Mouse (Mus musculus): ENCODE measurements around the gene Dhrs4. TPM values are rescaled to one million over a fixed set of nuclear protein-coding genes. Genes with fewer than 3 reads are reported as not detected.

Gene Dhrs4
- polyA plus RNA-seq, 1 experiment: 62.5 TPM

GRCm38 (mm10) chr14:55495509-55496240 is 17.1 kb downstream of the Dhrs4 start:
- TF ChIP-seq POLR2A (IDR thresholded peaks at IDR 0.05; ENCODE audit: low read depth, low read length): no peak
- TF ChIP-seq CTCF (IDR thresholded peaks at IDR 0.05; ENCODE audit: extremely low read depth, insufficient read length, insufficient replicate concordance, low read depth, low read length): no peak
- peaks cover 4% of the 10 kb centered on the region; the same call in 1 of the 2 replicates for H3K4me1 ChIP-seq (ENCODE audit: control insufficient read depth, insufficient read depth, insufficient read length, low read length)
- H3K36me3 ChIP-seq (ENCODE audit: control insufficient read depth, insufficient read depth, low read length): no peaks in the 10 kb centered on the region
- peaks cover 9% of the 10 kb centered on the region; the same call in 1 of the 2 replicates for H3K27me3 ChIP-seq (ENCODE audit: control insufficient read depth, insufficient read depth, low read length)
- no peak overlapping the region for H3K27ac ChIP-seq (ENCODE audit: insufficient read depth, low read depth, low read length)
- 73% methylated on average over 20 of the region's 20 CpGs for WGBS
- no peak overlapping the region for H3K4me3 ChIP-seq (ENCODE audit: low read depth, low read length)

GRCm38 (mm10) chr14:55496761-55497448 is 18.3 kb downstream of the Dhrs4 start:
- no peaks in the 10 kb centered on the region; the same call in 1 of the 2 replicates for H3K27me3 ChIP-seq (ENCODE audit: control insufficient read depth, insufficient read depth, low read length)
- TF ChIP-seq CTCF (IDR thresholded peaks at IDR 0.05; ENCODE audit: extremely low read depth, insufficient read length, insufficient replicate concordance, low read depth, low read length) (no peak), POLR2A (IDR thresholded peaks at IDR 0.05; ENCODE audit: low read depth, low read length) (no peak)
- H3K36me3 ChIP-seq (ENCODE audit: control insufficient read depth, insufficient read depth, low read length): no peaks in the 10 kb centered on the region
- no peaks in the 10 kb centered on the region for H3K4me1 ChIP-seq (ENCODE audit: control insufficient read depth, insufficient read depth, insufficient read length, low read length)
- H3K27ac ChIP-seq (ENCODE audit: insufficient read depth, low read depth, low read length): no peak overlapping the region
- H3K4me3 ChIP-seq (ENCODE audit: low read depth, low read length): no peak overlapping the region
- WGBS: 79% methylated on average over 16 of the region's 16 CpGs

- Histone ChIP-seq H3K27ac (ENCODE audit: insufficient read depth, low read depth, low read length) (no peak overlapping the region), H3K27me3 (ENCODE audit: control insufficient read depth, insufficient read depth, low read length) (no peaks in the 10 kb centered on the region; the same call in 1 of the 2 replicates), H3K36me3 (ENCODE audit: control insufficient read depth, insufficient read depth, low read length) (no peaks in the 10 kb centered on the region), H3K4me1 (ENCODE audit: control insufficient read depth, insufficient read depth, insufficient read length, low read length) (no peaks in the 10 kb centered on the region), H3K4me3 (ENCODE audit: low read depth, low read length) (no peak overlapping the region)
- WGBS: 32% methylated on average over 6 of the region's 6 CpGs
- TF ChIP-seq CTCF (IDR thresholded peaks at IDR 0.05; ENCODE audit: extremely low read depth, insufficient read length, insufficient replicate concordance, low read depth, low read length) (peak; percentile 99), POLR2A (IDR thresholded peaks at IDR 0.05; ENCODE audit: low read depth, low read length) (no peak)
Measured at GRCm38 (mm10) chr14:55497449-55497821, 18.9 kb downstream of the Dhrs4 start.

- H3K27me3 ChIP-seq (ENCODE audit: control insufficient read depth, insufficient read depth, low read length): no peaks in the 10 kb centered on the region; the same call in 1 of the 2 replicates
- H3K27ac ChIP-seq (ENCODE audit: insufficient read depth, low read depth, low read length): no peak overlapping the region
- WGBS: 80% methylated on average over 9 of the region's 9 CpGs
- TF ChIP-seq CTCF (IDR thresholded peaks at IDR 0.05; ENCODE audit: extremely low read depth, insufficient read length, insufficient replicate concordance, low read depth, low read length) (no peak), POLR2A (IDR thresholded peaks at IDR 0.05; ENCODE audit: low read depth, low read length) (no peak)
- H3K4me3 ChIP-seq (ENCODE audit: low read depth, low read length): no peak overlapping the region
- no peaks in the 10 kb centered on the region for H3K4me1 ChIP-seq (ENCODE audit: control insufficient read depth, insufficient read depth, insufficient read length, low read length)
- no peaks in the 10 kb centered on the region for H3K36me3 ChIP-seq (ENCODE audit: control insufficient read depth, insufficient read depth, low read length)
Measured at GRCm38 (mm10) chr14:55505612-55506011, 27.1 kb downstream of the Dhrs4 start.

GRCm38 (mm10) chr14:55507801-55508200 is 29.2 kb downstream of the Dhrs4 start:
- H3K27ac ChIP-seq (ENCODE audit: insufficient read depth, low read depth, low read length): no peak overlapping the region
- 52% methylated on average over 7 of the region's 7 CpGs for WGBS
- H3K27me3 ChIP-seq (ENCODE audit: control insufficient read depth, insufficient read depth, low read length): 0 out of 2 replicates have a peak, but pooled peaks cover 3% of the 10 kb centered on the region
- H3K36me3 ChIP-seq (ENCODE audit: control insufficient read depth, insufficient read depth, low read length): no peaks in the 10 kb centered on the region
- H3K4me3 ChIP-seq (ENCODE audit: low read depth, low read length): no peak overlapping the region
- TF ChIP-seq CTCF (IDR thresholded peaks at IDR 0.05; ENCODE audit: extremely low read depth, insufficient read length, insufficient replicate concordance, low read depth, low read length) (no peak), POLR2A (IDR thresholded peaks at IDR 0.05; ENCODE audit: low read depth, low read length) (no peak)
- H3K4me1 ChIP-seq (ENCODE audit: control insufficient read depth, insufficient read depth, insufficient read length, low read length): no peaks in the 10 kb centered on the region

- Histone ChIP-seq H3K4me1 (ENCODE audit: control insufficient read depth, insufficient read depth, insufficient read length, low read length) (no peaks in the 10 kb centered on the region), H3K27ac (ENCODE audit: insufficient read depth, low read depth, low read length) (no peak overlapping the region), H3K27me3 (ENCODE audit: control insufficient read depth, insufficient read depth, low read length) (0 out of 2 replicates have a peak, but pooled peaks cover 3% of the 10 kb centered on the region), H3K36me3 (ENCODE audit: control insufficient read depth, insufficient read depth, low read length) (no peaks in the 10 kb centered on the region), H3K4me3 (ENCODE audit: low read depth, low read length) (no peak overlapping the region)
- no peak for TF ChIP-seq CTCF (IDR thresholded peaks at IDR 0.05; ENCODE audit: extremely low read depth, insufficient read length, insufficient replicate concordance, low read depth, low read length)
- TF ChIP-seq POLR2A (IDR thresholded peaks at IDR 0.05; ENCODE audit: low read depth, low read length): no peak
- 62% methylated on average over 10 of the region's 10 CpGs for WGBS
Measured at GRCm38 (mm10) chr14:55509540-55509939, 31.0 kb downstream of the Dhrs4 start.

- Histone ChIP-seq H3K27me3 (ENCODE audit: control insufficient read depth, insufficient read depth, low read length) (0 out of 2 replicates have a peak, but pooled peaks cover 3% of the 10 kb centered on the region), H3K4me3 (ENCODE audit: low read depth, low read length) (no peak within 1 kb of the TSS), H3K4me1 (ENCODE audit: control insufficient read depth, insufficient read depth, insufficient read length, low read length) (no peaks in the 10 kb centered on the region), H3K27ac (ENCODE audit: insufficient read depth, low read depth, low read length) (no peak within 1 kb of the TSS), H3K36me3 (ENCODE audit: control insufficient read depth, insufficient read depth, low read length) (no peaks in the 10 kb centered on the region)
- TF ChIP-seq POLR2A (IDR thresholded peaks at IDR 0.05; ENCODE audit: low read depth, low read length) (no peak), CTCF (IDR thresholded peaks at IDR 0.05; ENCODE audit: extremely low read depth, insufficient read length, insufficient replicate concordance, low read depth, low read length) (no peak)
- WGBS: 63% methylated on average over 22 of the region's 22 CpGs
Measured at GRCm38 (mm10) chr14:55510125-55510731, 31.7 kb downstream of the Dhrs4 start, which contains the start of gene Cpne6. TSS of gene Cpne6 (plus strand) at chr14:55510445.
